Mouse (Mus musculus): ENCODE data around the gene Gse1.

- TF ChIP-seq CTCF (IDR thresholded peaks at IDR 0.05 in 2 of 3, conservative IDR thresholded peaks at IDR 0.05 in 1 of 3; ENCODE audit: control insufficient read depth in 1 of 3, insufficient read depth in 1 of 3, low read depth in 2 of 3, low read length in 3 of 3, poor library complexity in 1 of 3, severe bottlenecking in 1 of 3), result no peak
- no peak for TF ChIP-seq KAT2A (conservative IDR thresholded peaks at IDR 0.05; ENCODE audit: low read depth, low read length)
- no peak for TF ChIP-seq POLR2A (IDR thresholded peaks at IDR 0.05; ENCODE audit: control insufficient read depth in 1 of 2, insufficient read depth in 1 of 2, low read depth in 1 of 2, low read length in 2 of 2, poor library complexity in 1 of 2)
- no peak for TF ChIP-seq EP300 (IDR thresholded peaks at IDR 0.05; ENCODE audit: low read depth in 1 of 2, low read length in 2 of 2)
- no peak for TF ChIP-seq ZNF384 (IDR thresholded peaks at IDR 0.05; ENCODE audit: low read depth, low read length)
- TF ChIP-seq ELF1 (IDR thresholded peaks at IDR 0.05; ENCODE audit: low read depth, low read length), result no peak
- TF ChIP-seq GATA1 (IDR thresholded peaks at IDR 0.05; ENCODE audit: low read depth, low read length), result no peak
- TF ChIP-seq RCOR1 (IDR thresholded peaks at IDR 0.05; ENCODE audit: low read depth, low read length), result no peak
- no peak for TF ChIP-seq UBTF (IDR thresholded peaks at IDR 0.05; ENCODE audit: borderline replicate concordance, insufficient read depth, low read depth, low read length)
- TF ChIP-seq BHLHE40 (IDR thresholded peaks at IDR 0.05; ENCODE audit: borderline replicate concordance, low read depth, low read length), result no peak
- TF ChIP-seq USF1 (IDR thresholded peaks at IDR 0.05; ENCODE audit: low read depth, low read length), result no peak
- no peak for TF ChIP-seq ZKSCAN1 (IDR thresholded peaks at IDR 0.05; ENCODE audit: low read depth, low read length)
- no peak for TF ChIP-seq HCFC1 (IDR thresholded peaks at IDR 0.05; ENCODE audit: low read depth, low read length)
- TF ChIP-seq CHD2 (IDR thresholded peaks at IDR 0.05; ENCODE audit: low read length), result no peak
Observed at GRCm38 (mm10) chr8:120544155-120544554, 315.9 kb downstream of the Gse1 start.

Data from MEL (cell line).